In genomic region chr7:109991286-109991685, GRCm38 (mm10) we compare ENCODE assay signal across 25 mouse cellular contexts.
"Had no signal": no experiment of that assay in that cellular context is flagged by ENCODE, and none has a peak within 500 bp of the region (broad histone marks: within the 10 kb centered on the region; RNA-seq: fewer than 3 reads in every experiment).

No protein-coding gene starts in this region.

- H3K9me3 ChIP-seq: heart, embryonic 13.5 days; heart, embryonic 15.5 days; hindbrain, embryonic 12.5 days; intestine, embryonic 15.5 days; limb, embryonic 10.5 days; limb, embryonic 12.5 days; liver, embryonic 13.5 days; liver, embryonic 15.5 days had no signal

- H3K27ac ChIP-seq: gastrocnemius, adult 2 months; heart, embryonic 15.5 days; hindbrain, embryonic 12.5 days; hindbrain, embryonic 14.5 days; intestine, embryonic 15.5 days; kidney, postnatal 0 days; layer of hippocampus, adult 2 months; left cerebral cortex, adult 2 months; limb, embryonic 10.5 days; limb, embryonic 12.5 days; liver, embryonic 13.5 days; liver, embryonic 15.5 days had no signal

- H3K36me3 ChIP-seq: heart, embryonic 13.5 days; heart, embryonic 15.5 days; hindbrain, embryonic 12.5 days; intestine, embryonic 15.5 days; limb, embryonic 10.5 days; limb, embryonic 12.5 days; liver, embryonic 13.5 days; liver, embryonic 15.5 days had no signal

- H3K4me1 ChIP-seq: hindbrain, embryonic 12.5 days; limb, embryonic 10.5 days; limb, embryonic 12.5 days had no signal

- DNase-seq: gastrocnemius, adult 2 months; gastrocnemius, postnatal 10 days; gastrocnemius, postnatal 25 days; heart, adult 18-20 months; heart, postnatal 14 days; heart, postnatal 36 days; kidney, adult 18-20 months; kidney, postnatal 14 days; kidney, postnatal 36 days; liver, embryonic 13.5 days; liver, postnatal 0 days had no signal

- ATAC-seq: hindbrain, embryonic 16.5 days; inflammation-experienced regulatory T-cells, adult 6 months; intestine, embryonic 15.5 days; intestine, postnatal 0 days; liver, postnatal 0 days had no signal

- H3K27me3 ChIP-seq: heart, embryonic 13.5 days; heart, embryonic 15.5 days; hindbrain, embryonic 12.5 days; intestine, embryonic 15.5 days; limb, embryonic 12.5 days; liver, embryonic 13.5 days had no signal

- H3K4me3 ChIP-seq: gastrocnemius, adult 2 months; heart, embryonic 13.5 days; heart, embryonic 15.5 days; hindbrain, embryonic 12.5 days; intestine, embryonic 15.5 days; layer of hippocampus, adult 2 months; left cerebral cortex, adult 2 months; limb, embryonic 10.5 days; limb, embryonic 12.5 days; liver, embryonic 13.5 days; liver, embryonic 15.5 days had no signal
